In the genomic region with DNA sequence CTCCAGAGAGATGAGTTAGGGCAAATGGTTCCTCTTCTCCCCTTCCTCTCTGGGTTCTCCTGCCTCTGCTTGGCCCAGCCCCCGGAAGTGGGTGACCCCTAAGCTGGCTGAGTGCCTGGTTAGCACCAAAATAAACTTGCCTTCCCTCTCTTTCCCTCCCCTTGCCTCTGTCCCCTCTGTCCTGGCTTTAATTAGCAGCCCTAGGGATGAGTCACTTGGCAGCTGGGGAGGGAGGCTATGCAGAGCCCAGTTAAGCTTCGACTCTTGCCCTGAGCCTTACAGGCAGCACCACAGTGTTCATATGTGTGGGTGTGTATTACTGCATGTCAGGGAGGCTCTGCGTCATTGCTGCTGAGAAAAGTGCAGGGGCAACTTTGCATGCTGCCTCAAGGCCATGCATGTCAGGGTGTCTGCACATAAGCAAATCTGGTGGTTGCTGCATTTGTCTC, we compare ENCODE assay signal across 8 mouse cellular contexts. TPM values are rescaled to one million over a fixed set of nuclear protein-coding genes. Genes with fewer than 3 reads are reported as not detected.
DNase-seq lines count a peak whose midpoint lies in the region; ATAC-seq and TF ChIP-seq lines count a peak whose summit lies in the region.

No protein-coding gene starts in this region.

- WGBS in limb, embryonic 14.5 days: 45% methylated on average over 3 of the region's 3 CpGs
- WGBS in limb, embryonic 10.5 days: 32% methylated on average over 3 of the region's 3 CpGs
- WGBS in heart, embryonic 16.5 days: 7% methylated on average over 3 of the region's 3 CpGs
- WGBS in stomach, embryonic 15.5 days: 29% methylated on average over 3 of the region's 3 CpGs

- no peak overlapping the region for H3K27ac ChIP-seq in limb, embryonic 14.5 days (replicated peaks; ENCODE audit: low read depth, low read length)
- no peak overlapping the region for H3K27ac ChIP-seq in limb, embryonic 10.5 days
- peak overlapping the region; percentile 71 for H3K27ac ChIP-seq in heart, embryonic 16.5 days (ENCODE audit: low read length)
- H3K27ac ChIP-seq in stomach, embryonic 15.5 days: peak overlapping the region; percentile 35; the same call in 1 of the 2 replicates

- TF ChIP-seq POLR2A in limb, embryonic 14.5 days (IDR thresholded peaks at IDR 0.05; ENCODE audit: borderline replicate concordance, extremely low read depth, insufficient read depth, insufficient read length): no peak

- DNase-seq in limb, embryonic 14.5 days (ENCODE audit: low spot score): peak; percentile 15
- DNase-seq in limb, embryonic 10.5 days (ENCODE audit: low spot score): no peak
- DNase-seq in adipocyte (ENCODE audit: low spot score) (peak; percentile 72), liver (peak; percentile 29)
- peak; percentile 17 for DNase-seq in embryo, embryonic 10.5 days (ENCODE audit: low spot score)

- H3K4me1 ChIP-seq in limb, embryonic 14.5 days (ENCODE audit: control insufficient read depth, insufficient read depth, low read length): 0 out of 2 replicates have a peak, but pooled peaks cover 5% of the 10 kb centered on the region
- peaks cover 22% of the 10 kb centered on the region for H3K4me1 ChIP-seq in limb, embryonic 10.5 days
- H3K4me1 ChIP-seq in heart, embryonic 16.5 days (ENCODE audit: control insufficient read depth, insufficient read depth, low read length): peaks cover 25% of the 10 kb centered on the region
- no peaks in the 10 kb centered on the region for H3K4me1 ChIP-seq in stomach, embryonic 15.5 days

- no peak overlapping the region for H3K4me2 ChIP-seq in limb, embryonic 14.5 days (replicated peaks; ENCODE audit: low read depth, low read length, severe bottlenecking)
- H3K4me2 ChIP-seq in heart, embryonic 16.5 days (ENCODE audit: low read depth, low read length): peak overlapping the region; percentile 4; the same call in 1 of the 2 replicates
- no peak overlapping the region for H3K4me2 ChIP-seq in stomach, embryonic 15.5 days

- H3K9me3 ChIP-seq in limb, embryonic 14.5 days (ENCODE audit: control insufficient read depth, low read length): no peaks in the 10 kb centered on the region
- no peaks in the 10 kb centered on the region for H3K9me3 ChIP-seq in limb, embryonic 10.5 days (replicated peaks)
- no peaks in the 10 kb centered on the region for H3K9me3 ChIP-seq in heart, embryonic 16.5 days (replicated peaks; ENCODE audit: control insufficient read depth, low read length)
- no peaks in the 10 kb centered on the region for H3K9me3 ChIP-seq in stomach, embryonic 15.5 days

- H3K27me3 ChIP-seq in limb, embryonic 14.5 days (ENCODE audit: control insufficient read depth, insufficient read depth, low read length): peaks cover 9% of the 10 kb centered on the region; the same call in 1 of the 2 replicates
- peaks cover 98% of the 10 kb centered on the region for H3K27me3 ChIP-seq in limb, embryonic 10.5 days (ENCODE audit: low read depth, poor library complexity, severe bottlenecking)
- peaks cover 24% of the 10 kb centered on the region for H3K27me3 ChIP-seq in heart, embryonic 16.5 days (ENCODE audit: control insufficient read depth, insufficient read depth, low read length)
- peaks cover 2% of the 10 kb centered on the region; the same call in 1 of the 2 replicates for H3K27me3 ChIP-seq in stomach, embryonic 15.5 days (replicated peaks)

- ATAC-seq in limb, embryonic 14.5 days (ENCODE audit: low FRiP score, low read depth): no peak
- ATAC-seq in heart, embryonic 16.5 days (replicated peaks; ENCODE audit: extremely low read depth, insufficient read depth, low FRiP score): peak; percentile 81
- ATAC-seq in stomach, embryonic 15.5 days (ENCODE audit: insufficient read depth, low FRiP score, low read depth): peak; percentile 47; the same call in 1 of the 2 replicates
- no peak for ATAC-seq in monocyte, adult 5-6 weeks (replicated peaks; ENCODE audit: insufficient number of reproducible peaks, low FRiP score, low TSS enrichment, poor library complexity, severe bottlenecking)

- H3K9ac ChIP-seq in limb, embryonic 14.5 days (ENCODE audit: low read depth, low read length, severe bottlenecking): no peak overlapping the region
- H3K9ac ChIP-seq in heart, embryonic 16.5 days (ENCODE audit: low read length): no peak overlapping the region
- H3K9ac ChIP-seq in stomach, embryonic 15.5 days: no peak overlapping the region

- no peaks in the 10 kb centered on the region for H3K36me3 ChIP-seq in limb, embryonic 14.5 days (ENCODE audit: control insufficient read depth, insufficient read depth, low read length)
- H3K36me3 ChIP-seq in limb, embryonic 10.5 days: no peaks in the 10 kb centered on the region
- H3K36me3 ChIP-seq in heart, embryonic 16.5 days (ENCODE audit: control insufficient read depth, insufficient read depth): no peaks in the 10 kb centered on the region
- H3K36me3 ChIP-seq in stomach, embryonic 15.5 days: no peaks in the 10 kb centered on the region

- H3K4me3 ChIP-seq in limb, embryonic 14.5 days (replicated peaks; ENCODE audit: low read length): no peak overlapping the region
- no peak overlapping the region for H3K4me3 ChIP-seq in limb, embryonic 10.5 days
- H3K4me3 ChIP-seq in heart, embryonic 16.5 days (ENCODE audit: low read length): no peak overlapping the region
- no peak overlapping the region for H3K4me3 ChIP-seq in stomach, embryonic 15.5 days (replicated peaks)

RNA-seq across cellular contexts. Expression of a gene that starts 28.4 kb away (rescaled TPM):
- 9.1 and 11.5 TPM in 2 replicates for polyA plus RNA-seq in limb, embryonic 14.5 days (2012; rRNA removed)
- polyA plus RNA-seq in limb, embryonic 14.5 days (2014; fragmentation: Nextera tagmentation; extraction: Ambion mirVana): 4.3 TPM in 2 replicates
- 0.49 and 1.2 TPM in 2 replicates for polyA plus RNA-seq in limb, embryonic 10.5 days (2016; fragmentation: Nextera tagmentation; extraction: Ambion mirVana)
- 41.7 and 49.4 TPM in 2 replicates for polyA plus RNA-seq in heart, embryonic 16.5 days (2015; fragmentation: Nextera tagmentation; extraction: Ambion mirVana)
- 2.7 TPM in 2 replicates for polyA plus RNA-seq in stomach, embryonic 15.5 days (2015; fragmentation: Nextera tagmentation; extraction: Ambion mirVana)
- 1.8 to 6.0 TPM (median 3.0 TPM) in 3 replicates for total RNA-seq in monocyte, adult 5-6 weeks (2017)

Comparison
In these comparisons a context has a peak if more than half of its experiments do, and no peak if none do; other contexts are left out.
1. ATAC-seq: peak in heart, embryonic 16.5 days (single experiment) and stomach, embryonic 15.5 days (single experiment); none in limb, embryonic 14.5 days (single experiment) and monocyte, adult 5-6 weeks (single experiment).
2. H3K27ac ChIP-seq: peak in heart, embryonic 16.5 days (single experiment) and stomach, embryonic 15.5 days (single experiment); none in limb, embryonic 14.5 days (single experiment) and limb, embryonic 10.5 days (single experiment).